Mouse (Mus musculus): ENCODE measurements at regions not wholly inside any gene's neighbourhood (a gene's known extent, or its start where the extent isn't known, plus 50 kb on each side); places are given as distances from the start of the nearest gene placed in this dataset.
"Not testable (repeated sequence)": the region's sequence is repeated elsewhere in the genome, so short reads cannot be mapped to it uniquely, and the experiment has no call there.

DNA sequence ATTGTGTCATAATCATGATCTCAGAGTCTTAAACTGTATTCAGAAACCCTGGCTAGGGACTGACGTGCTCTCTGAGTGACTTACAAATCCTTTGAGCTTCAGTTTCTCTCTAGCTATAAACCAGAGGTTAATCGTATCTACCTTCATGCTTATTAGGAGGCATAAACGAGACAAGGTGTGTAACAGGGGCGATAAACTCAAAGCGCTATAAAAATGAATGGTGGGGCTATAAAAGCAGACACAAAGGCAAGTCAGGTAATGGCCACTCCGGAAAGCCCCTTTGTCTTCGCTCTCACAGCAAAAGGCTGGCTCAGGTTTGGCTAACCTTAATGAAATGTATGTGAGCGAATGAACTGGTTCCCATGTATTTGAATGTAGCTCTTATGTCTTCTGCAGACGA, 94.6 kb downstream of the Gm9817 start:
- WGBS = 56% methylated on average over 9 of the region's 9 CpGs
- H3K4me1 ChIP-seq (replicated peaks; ENCODE audit: control insufficient read depth, insufficient read depth, low read length) = no peaks in the 10 kb centered on the region
- no peaks in the 10 kb centered on the region for H3K27me3 ChIP-seq (replicated peaks; ENCODE audit: control insufficient read depth, insufficient read depth, low read length)
- 0 out of 2 replicates have a peak, but pooled peaks cover 7% of the 10 kb centered on the region for H3K9me3 ChIP-seq (ENCODE audit: control insufficient read depth, low read length)
- H3K4me2 ChIP-seq (ENCODE audit: low read length) = no peak overlapping the region
- no peak overlapping the region for H3K9ac ChIP-seq (ENCODE audit: low read length)
- DNase-seq (ENCODE audit: low spot score) (peak; percentile 65), ATAC-seq (replicated peaks; ENCODE audit: low FRiP score, low TSS enrichment, low read depth) (0 out of 2 replicates have a peak, but pooled peaks have one; percentile 55)
- no peaks in the 10 kb centered on the region for H3K36me3 ChIP-seq (ENCODE audit: control insufficient read depth, insufficient read depth, low read length)
- 0 out of 2 replicates have a peak overlapping the region, but pooled peaks have one; percentile 17 for H3K27ac ChIP-seq (ENCODE audit: low read depth)
- no peak overlapping the region for H3K4me3 ChIP-seq (ENCODE audit: low read depth, low read length)

DNA sequence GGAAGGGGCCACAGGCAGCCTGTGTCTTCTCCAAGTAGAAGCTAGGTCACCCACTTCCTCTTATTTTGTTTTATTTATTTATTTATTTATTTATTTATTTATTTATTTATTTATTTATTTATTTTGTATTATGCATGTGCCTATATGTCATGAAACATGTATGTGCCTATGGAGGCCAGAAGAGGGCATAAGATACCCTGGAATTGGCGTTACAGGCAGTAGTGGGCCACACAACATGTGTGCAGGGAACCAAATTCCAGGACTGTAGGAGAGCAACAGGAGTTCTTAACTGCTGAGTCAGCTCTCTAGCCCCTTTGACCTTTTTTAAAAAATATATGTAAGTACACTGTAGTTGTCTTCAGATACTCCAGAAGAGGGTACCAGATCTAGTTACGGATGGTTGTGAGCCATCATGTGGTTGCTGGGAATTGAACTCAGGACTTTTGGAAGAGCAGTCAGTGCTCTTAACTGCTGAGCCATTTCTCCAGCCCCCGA, 97.3 kb downstream of the Gm9817 start:
- not testable (repeated sequence) for H3K4me1 ChIP-seq (replicated peaks; ENCODE audit: control insufficient read depth, insufficient read depth, low read length); H3K4me2 ChIP-seq (ENCODE audit: low read length); H3K27ac ChIP-seq (ENCODE audit: low read depth); H3K9me3 ChIP-seq (ENCODE audit: control insufficient read depth, low read length); DNase-seq (ENCODE audit: low spot score); H3K4me3 ChIP-seq (ENCODE audit: low read depth, low read length); H3K9ac ChIP-seq (ENCODE audit: low read length); H3K36me3 ChIP-seq (ENCODE audit: control insufficient read depth, insufficient read depth, low read length); H3K27me3 ChIP-seq (replicated peaks; ENCODE audit: control insufficient read depth, insufficient read depth, low read length); ATAC-seq (replicated peaks; ENCODE audit: low FRiP score, low TSS enrichment, low read depth)
- WGBS = 89% methylated on average over 3 of the region's 3 CpGs

DNA sequence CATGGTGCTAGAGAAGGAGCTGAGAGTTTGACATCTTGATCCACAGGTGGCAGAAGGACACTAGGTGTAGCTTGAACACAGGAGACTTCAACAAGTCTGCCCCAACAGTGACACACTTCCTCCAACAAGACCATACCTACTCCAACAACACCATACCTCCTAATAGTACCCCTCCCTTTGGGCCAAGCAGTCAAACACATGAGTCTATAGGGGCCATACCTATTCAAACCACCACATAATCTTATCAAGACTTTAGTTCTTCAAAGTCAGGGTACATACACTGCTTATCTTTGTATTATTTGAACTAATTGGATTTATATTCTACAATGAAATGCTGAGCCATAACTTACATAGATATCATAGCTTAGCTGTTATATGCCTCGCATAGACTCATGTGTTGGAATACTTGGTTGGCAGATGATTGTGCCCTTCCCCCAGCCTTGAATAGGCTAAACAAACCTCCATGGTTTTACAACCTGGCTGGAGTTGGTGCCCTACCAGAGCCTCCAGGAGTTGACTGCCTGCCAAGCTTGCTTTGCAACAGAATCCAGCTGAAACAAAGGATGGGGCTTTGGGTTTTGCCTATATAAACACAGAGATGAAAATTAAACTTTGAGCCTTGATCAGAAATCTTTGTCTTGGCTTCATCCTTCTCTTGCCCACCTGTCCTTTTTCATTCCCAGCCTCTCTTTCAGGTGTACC, 103.2 kb downstream of the Gm9817 start:
- WGBS = 60% methylated on average over 1 of the region's 1 CpGs
- Histone ChIP-seq H3K27me3 (replicated peaks; ENCODE audit: control insufficient read depth, insufficient read depth, low read length) (no peaks in the 10 kb centered on the region), H3K4me1 (replicated peaks; ENCODE audit: control insufficient read depth, insufficient read depth, low read length) (no peaks in the 10 kb centered on the region), H3K4me3 (ENCODE audit: low read depth, low read length) (no peak overlapping the region), H3K9me3 (ENCODE audit: control insufficient read depth, low read length) (no peaks in the 10 kb centered on the region), H3K36me3 (ENCODE audit: control insufficient read depth, insufficient read depth, low read length) (no peaks in the 10 kb centered on the region), H3K9ac (ENCODE audit: low read length) (no peak overlapping the region), H3K4me2 (ENCODE audit: low read length) (no peak overlapping the region), H3K27ac (ENCODE audit: low read depth) (no peak overlapping the region)
- DNase-seq (ENCODE audit: low spot score) (no peak), ATAC-seq (replicated peaks; ENCODE audit: low FRiP score, low TSS enrichment, low read depth) (no peak)

DNA sequence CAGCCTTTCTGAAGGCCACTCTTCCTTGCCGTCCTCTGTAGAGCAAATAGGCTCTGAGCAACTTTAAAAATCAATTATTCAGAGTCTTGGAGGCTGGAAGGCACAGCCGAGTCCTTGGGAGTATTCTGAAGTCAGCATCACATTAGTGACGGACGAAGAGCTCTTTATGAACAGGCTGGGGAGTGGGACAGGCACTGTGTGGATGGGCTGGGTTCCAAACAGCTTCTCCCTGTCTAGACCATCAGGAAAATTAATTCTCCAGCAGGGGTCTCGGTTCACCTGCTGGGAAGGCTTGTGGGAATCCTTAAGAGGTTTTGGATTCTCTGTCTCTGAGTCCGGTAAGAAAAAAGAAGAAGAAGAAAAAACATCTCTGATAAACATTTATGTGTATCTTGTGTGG, 110.9 kb downstream of the Gm9817 start:
- WGBS = 66% methylated on average over 6 of the region's 6 CpGs
- Histone ChIP-seq H3K9ac (ENCODE audit: low read length) (no peak overlapping the region), H3K4me1 (replicated peaks; ENCODE audit: control insufficient read depth, insufficient read depth, low read length) (no peaks in the 10 kb centered on the region), H3K27ac (ENCODE audit: low read depth) (no peak overlapping the region), H3K4me3 (ENCODE audit: low read depth, low read length) (no peak overlapping the region), H3K4me2 (ENCODE audit: low read length) (no peak overlapping the region), H3K36me3 (ENCODE audit: control insufficient read depth, insufficient read depth, low read length) (no peaks in the 10 kb centered on the region), H3K9me3 (ENCODE audit: control insufficient read depth, low read length) (no peaks in the 10 kb centered on the region), H3K27me3 (replicated peaks; ENCODE audit: control insufficient read depth, insufficient read depth, low read length) (no peaks in the 10 kb centered on the region)
- DNase-seq (ENCODE audit: low spot score) = no peak
- ATAC-seq (replicated peaks; ENCODE audit: low FRiP score, low TSS enrichment, low read depth) = no peak

DNA sequence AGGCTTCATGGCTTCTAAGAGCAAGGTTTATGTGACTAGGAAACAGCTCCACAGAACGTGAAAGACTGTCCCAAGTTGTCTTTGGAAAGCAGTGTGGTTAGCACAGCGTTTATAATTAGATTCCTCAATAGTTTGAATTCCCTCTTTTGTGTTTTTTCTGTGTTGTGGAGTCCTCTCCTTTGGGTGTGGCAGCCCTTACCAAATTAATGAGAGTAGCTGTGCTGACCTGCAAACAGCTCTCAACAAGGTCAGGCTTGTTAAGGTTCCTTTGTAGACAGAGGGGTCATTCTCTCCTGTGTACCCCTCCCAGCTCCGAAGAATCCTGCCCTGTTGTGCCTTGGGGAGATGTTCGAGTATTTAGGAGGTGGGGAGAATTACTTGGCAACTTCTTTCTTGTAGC, 111.7 kb downstream of the Gm9817 start:
- no peak for ATAC-seq (replicated peaks; ENCODE audit: low FRiP score, low TSS enrichment, low read depth)
- H3K9me3 ChIP-seq (ENCODE audit: control insufficient read depth, low read length) = no peaks in the 10 kb centered on the region
- no peak overlapping the region for H3K4me2 ChIP-seq (ENCODE audit: low read length)
- H3K4me1 ChIP-seq (replicated peaks; ENCODE audit: control insufficient read depth, insufficient read depth, low read length) = no peaks in the 10 kb centered on the region
- no peak for DNase-seq (ENCODE audit: low spot score)
- H3K36me3 ChIP-seq (ENCODE audit: control insufficient read depth, insufficient read depth, low read length) = no peaks in the 10 kb centered on the region
- H3K27me3 ChIP-seq (replicated peaks; ENCODE audit: control insufficient read depth, insufficient read depth, low read length) = no peaks in the 10 kb centered on the region
- WGBS = 60% methylated on average over 4 of the region's 4 CpGs
- H3K9ac ChIP-seq (ENCODE audit: low read length) = no peak overlapping the region
- H3K4me3 ChIP-seq (ENCODE audit: low read depth, low read length) = no peak overlapping the region
- no peak overlapping the region for H3K27ac ChIP-seq (ENCODE audit: low read depth)

DNA sequence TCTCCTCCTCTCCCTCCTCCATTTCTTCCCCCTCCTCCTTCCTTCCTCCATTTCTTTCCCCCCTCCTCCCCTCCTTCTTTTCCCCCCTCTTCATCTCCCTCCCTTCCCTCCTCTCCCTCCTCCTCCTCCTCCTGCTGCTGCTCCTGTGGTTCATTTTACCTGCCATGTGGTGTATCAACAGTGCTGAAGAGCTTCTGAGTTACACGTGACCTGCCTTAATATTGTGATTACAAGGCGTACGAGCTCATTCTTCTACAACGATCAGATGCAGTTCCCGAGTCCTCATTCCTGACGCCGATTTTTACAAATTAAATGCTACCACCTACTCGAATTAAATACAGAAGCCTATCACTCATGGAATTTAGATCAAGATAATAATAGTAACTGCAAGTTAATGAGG, 113.6 kb downstream of the Gm9817 start:
- ATAC-seq (replicated peaks; ENCODE audit: low FRiP score, low TSS enrichment, low read depth) (no peak), DNase-seq (ENCODE audit: low spot score) (no peak)
- no peaks in the 10 kb centered on the region for H3K4me1 ChIP-seq (replicated peaks; ENCODE audit: control insufficient read depth, insufficient read depth, low read length)
- H3K27ac ChIP-seq (ENCODE audit: low read depth) = no peak overlapping the region
- no peaks in the 10 kb centered on the region for H3K9me3 ChIP-seq (ENCODE audit: control insufficient read depth, low read length)
- no peak overlapping the region for H3K9ac ChIP-seq (ENCODE audit: low read length)
- H3K4me2 ChIP-seq (ENCODE audit: low read length) = no peak overlapping the region
- H3K36me3 ChIP-seq (ENCODE audit: control insufficient read depth, insufficient read depth, low read length) = no peaks in the 10 kb centered on the region
- no peak overlapping the region for H3K4me3 ChIP-seq (ENCODE audit: low read depth, low read length)
- 77% methylated on average over 8 of the region's 8 CpGs for WGBS
- no peaks in the 10 kb centered on the region for H3K27me3 ChIP-seq (replicated peaks; ENCODE audit: control insufficient read depth, insufficient read depth, low read length)

DNA sequence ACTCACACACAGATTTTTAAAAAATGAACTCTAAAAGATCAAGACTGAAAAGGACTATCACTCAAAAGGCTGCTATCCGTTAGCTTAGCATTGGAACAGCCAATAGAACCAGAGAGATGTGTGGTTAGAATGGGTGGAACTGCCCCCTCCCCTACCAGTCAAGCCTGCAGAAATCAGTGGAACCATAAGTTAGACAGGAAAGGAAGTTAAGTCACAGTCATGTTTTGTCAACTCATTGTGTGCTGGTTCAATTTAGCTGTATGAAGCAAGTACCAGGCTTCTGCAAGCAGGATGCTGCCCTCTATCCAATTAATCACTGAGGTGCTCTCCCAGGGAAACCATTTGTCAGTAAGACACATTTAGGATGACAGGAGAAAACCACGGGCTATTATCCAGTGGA, 117.1 kb downstream of the Gm9817 start:
- Histone ChIP-seq H3K27me3 (replicated peaks; ENCODE audit: control insufficient read depth, insufficient read depth, low read length) (no peaks in the 10 kb centered on the region), H3K27ac (ENCODE audit: low read depth) (no peak overlapping the region), H3K4me3 (ENCODE audit: low read depth, low read length) (no peak overlapping the region), H3K4me2 (ENCODE audit: low read length) (no peak overlapping the region), H3K4me1 (replicated peaks; ENCODE audit: control insufficient read depth, insufficient read depth, low read length) (no peaks in the 10 kb centered on the region), H3K36me3 (ENCODE audit: control insufficient read depth, insufficient read depth, low read length) (no peaks in the 10 kb centered on the region), H3K9me3 (ENCODE audit: control insufficient read depth, low read length) (no peaks in the 10 kb centered on the region), H3K9ac (ENCODE audit: low read length) (no peak overlapping the region)
- ATAC-seq (replicated peaks; ENCODE audit: low FRiP score, low TSS enrichment, low read depth) (no peak), DNase-seq (ENCODE audit: low spot score) (no peak)
- 58% methylated on average over 2 of the region's 2 CpGs for WGBS

DNA sequence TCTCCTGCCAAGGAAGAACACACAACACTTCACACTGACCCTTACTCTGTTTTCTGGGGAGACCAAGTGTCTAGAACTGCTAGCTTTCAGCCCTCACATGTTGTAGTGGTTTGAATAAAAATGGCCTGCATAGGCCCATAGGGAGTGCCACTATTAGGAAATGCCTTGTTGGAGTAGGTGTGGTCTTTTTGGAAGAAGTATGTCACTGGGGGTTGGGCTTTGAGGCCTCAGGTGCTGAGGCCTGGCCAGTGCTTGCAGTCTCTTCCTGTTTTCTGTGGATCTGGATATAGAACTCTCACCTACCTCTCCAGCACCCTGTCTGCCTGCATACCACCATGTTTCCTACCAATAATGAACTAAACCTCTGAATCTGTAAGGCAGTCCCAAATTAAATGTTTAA, 117.9 kb downstream of the Gm9817 start:
- Histone ChIP-seq H3K27ac (ENCODE audit: low read depth) (no peak overlapping the region), H3K9me3 (ENCODE audit: control insufficient read depth, low read length) (no peaks in the 10 kb centered on the region), H3K4me2 (ENCODE audit: low read length) (no peak overlapping the region), H3K27me3 (replicated peaks; ENCODE audit: control insufficient read depth, insufficient read depth, low read length) (no peaks in the 10 kb centered on the region), H3K4me1 (replicated peaks; ENCODE audit: control insufficient read depth, insufficient read depth, low read length) (no peaks in the 10 kb centered on the region), H3K9ac (ENCODE audit: low read length) (no peak overlapping the region), H3K4me3 (ENCODE audit: low read depth, low read length) (no peak overlapping the region), H3K36me3 (ENCODE audit: control insufficient read depth, insufficient read depth, low read length) (no peaks in the 10 kb centered on the region)
- ATAC-seq (replicated peaks; ENCODE audit: low FRiP score, low TSS enrichment, low read depth) (no peak), DNase-seq (ENCODE audit: low spot score) (no peak)

DNA sequence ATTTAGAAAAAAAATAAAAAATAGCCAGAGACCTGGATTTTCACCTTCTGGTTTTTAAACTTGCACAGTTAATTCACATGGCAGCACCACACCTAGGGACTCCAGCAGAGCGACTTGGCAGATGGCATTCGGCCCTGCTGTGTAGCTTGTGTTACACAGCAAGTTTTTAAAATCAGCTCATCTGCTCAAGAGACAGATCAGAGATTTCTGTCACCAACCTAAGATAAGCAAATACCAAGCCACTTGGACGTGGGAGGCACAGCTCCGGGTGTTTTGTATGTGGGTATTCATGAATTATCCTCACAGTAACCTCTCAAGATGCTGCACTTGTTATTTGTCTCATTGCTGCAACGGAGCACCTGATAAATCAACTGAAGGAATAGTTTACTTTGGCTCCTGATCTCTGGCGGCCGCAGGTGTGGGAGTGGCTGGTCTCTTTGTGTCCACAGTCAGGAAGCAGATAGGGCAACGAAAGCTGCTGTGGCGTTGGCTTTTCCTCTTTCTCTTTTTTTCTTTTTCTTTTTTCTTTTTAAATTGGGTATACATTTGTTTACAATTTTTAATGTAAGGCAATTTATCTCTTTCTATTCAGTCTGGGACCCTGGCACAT, 122.1 kb downstream of the Gm9817 start:
- no peaks in the 10 kb centered on the region for H3K27me3 ChIP-seq (replicated peaks; ENCODE audit: control insufficient read depth, insufficient read depth, low read length)
- no peak overlapping the region for H3K4me3 ChIP-seq (ENCODE audit: low read depth, low read length)
- no peak overlapping the region for H3K27ac ChIP-seq (ENCODE audit: low read depth)
- H3K4me2 ChIP-seq (ENCODE audit: low read length) = no peak overlapping the region
- 36% methylated on average over 9 of the region's 9 CpGs for WGBS
- H3K9ac ChIP-seq (ENCODE audit: low read length) = no peak overlapping the region
- DNase-seq (ENCODE audit: low spot score) (no peak), ATAC-seq (replicated peaks; ENCODE audit: low FRiP score, low TSS enrichment, low read depth) (no peak)
- H3K9me3 ChIP-seq (ENCODE audit: control insufficient read depth, low read length) = no peaks in the 10 kb centered on the region
- no peaks in the 10 kb centered on the region for H3K4me1 ChIP-seq (replicated peaks; ENCODE audit: control insufficient read depth, insufficient read depth, low read length)
- no peaks in the 10 kb centered on the region for H3K36me3 ChIP-seq (ENCODE audit: control insufficient read depth, insufficient read depth, low read length)

Data from intestine, embryonic 14.5 days (tissue).